Mouse (Mus musculus): ENCODE measurements around the gene Braf. TPM values are rescaled to one million over a fixed set of nuclear protein-coding genes. Genes with fewer than 3 reads are reported as not detected.

Gene Braf
- 33.2 TPM for total RNA-seq (2023)

DNA sequence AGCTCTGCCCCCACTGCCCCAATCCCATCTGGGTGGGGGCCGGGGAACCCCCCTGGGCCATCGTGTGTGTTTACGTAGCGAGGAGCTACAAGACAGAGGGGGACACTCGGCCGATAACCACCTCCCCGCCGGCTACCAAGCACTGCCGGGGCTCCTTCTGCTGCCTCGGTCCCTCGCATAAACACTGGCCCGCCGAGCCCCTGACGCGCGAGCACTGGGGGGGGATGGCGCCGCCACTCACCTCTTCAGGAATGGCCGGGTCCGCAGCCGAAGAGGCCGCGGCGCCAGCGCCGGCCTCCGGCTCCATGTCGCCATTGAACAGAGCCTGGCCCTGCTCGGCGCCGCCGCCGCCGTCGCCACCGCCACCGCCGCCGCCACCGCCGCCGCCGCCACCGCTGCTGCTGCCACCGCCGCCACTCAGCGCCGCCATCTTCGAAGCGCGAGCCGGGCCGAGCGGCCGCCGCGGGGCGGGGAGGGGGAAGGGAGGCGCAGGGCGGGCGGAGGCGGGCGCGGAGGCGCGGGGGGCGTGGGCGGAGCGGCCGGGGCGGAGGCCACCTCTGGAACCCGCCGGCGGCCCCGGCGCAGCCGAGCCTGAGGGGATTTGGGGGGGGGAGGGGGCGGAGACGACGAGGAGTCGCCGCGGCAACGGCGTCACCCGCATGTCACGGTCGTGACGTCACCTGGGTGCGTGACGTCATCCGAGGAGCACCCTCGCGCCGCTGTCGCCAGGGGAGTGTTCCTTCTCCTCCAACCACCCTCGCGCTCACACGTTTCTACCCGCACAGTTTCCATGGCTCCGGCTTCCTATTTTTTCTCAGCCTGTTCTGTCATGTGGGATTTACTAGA, at the start of gene Braf:
Gene Braf (minus strand): TSS at position 598 of the 846 bp plus-strand sequence.

DNA sequence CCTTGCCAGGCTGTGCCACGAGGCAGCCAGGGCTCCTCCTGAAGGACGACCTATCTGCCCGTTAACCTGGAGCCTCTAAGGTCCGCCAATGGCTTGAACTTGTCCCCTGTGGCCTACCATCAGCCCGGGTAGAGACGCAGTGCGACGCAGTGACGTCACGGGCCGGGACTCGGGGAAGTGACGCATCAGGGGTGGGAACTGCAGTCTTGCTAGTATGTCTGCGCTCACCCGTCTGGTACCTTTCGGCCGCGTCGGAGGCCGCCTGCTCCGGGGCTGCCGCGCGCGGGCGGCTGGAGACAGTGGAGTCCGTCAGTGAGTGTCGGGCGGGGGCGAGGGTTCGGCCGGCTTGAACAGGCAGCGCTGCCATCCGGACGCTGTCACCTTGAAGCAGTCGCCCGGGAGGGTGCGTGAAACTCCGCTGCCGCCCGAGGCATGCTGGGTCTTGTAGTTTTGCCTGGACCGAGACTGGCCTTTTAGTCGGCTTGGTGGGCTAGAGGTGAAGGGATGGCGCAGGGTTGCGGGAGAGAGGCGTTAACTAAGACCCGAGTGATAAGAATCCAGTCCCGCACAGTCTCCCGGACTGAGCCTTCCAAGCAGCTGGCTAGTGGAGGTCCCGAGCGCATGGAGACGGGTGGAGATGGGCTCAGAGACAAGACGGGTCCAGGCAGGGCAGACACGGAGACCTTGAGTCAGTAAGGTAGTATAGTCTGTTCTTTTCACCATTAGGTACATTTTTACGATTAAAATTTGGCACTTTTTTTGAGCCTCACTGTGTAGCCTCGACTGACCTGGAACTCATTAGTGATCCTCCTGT, 132.7 kb downstream of the Braf start, which contains the start of gene Ndufb2:
Gene Ndufb2 (plus strand): TSS at position 174 of the 814 bp plus-strand sequence.

DNA sequence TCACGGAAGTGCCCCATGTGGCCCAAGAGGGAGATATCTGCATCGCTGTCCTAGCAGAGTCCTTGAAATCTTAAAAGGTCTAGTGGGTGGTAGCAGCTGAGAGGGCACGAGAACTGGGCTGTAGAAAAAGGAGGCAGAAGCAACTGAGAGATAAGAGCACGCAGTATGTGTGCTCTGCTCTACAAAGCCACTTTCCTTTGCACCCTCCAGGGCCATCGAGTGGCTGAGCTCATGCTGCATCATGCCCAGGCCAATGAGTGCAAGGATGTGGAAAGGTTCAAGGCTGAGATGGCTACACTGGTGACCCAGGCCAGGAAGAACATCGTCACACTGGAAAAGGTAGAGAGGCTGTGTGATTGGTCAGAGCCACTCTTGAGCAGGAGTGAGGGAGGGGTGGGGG, 139.7 kb downstream of the Braf start, which contains the start of gene Gm42420:
Gene Gm42420 (plus strand): TSS at position 237 of the 400 bp plus-strand sequence.

DNA sequence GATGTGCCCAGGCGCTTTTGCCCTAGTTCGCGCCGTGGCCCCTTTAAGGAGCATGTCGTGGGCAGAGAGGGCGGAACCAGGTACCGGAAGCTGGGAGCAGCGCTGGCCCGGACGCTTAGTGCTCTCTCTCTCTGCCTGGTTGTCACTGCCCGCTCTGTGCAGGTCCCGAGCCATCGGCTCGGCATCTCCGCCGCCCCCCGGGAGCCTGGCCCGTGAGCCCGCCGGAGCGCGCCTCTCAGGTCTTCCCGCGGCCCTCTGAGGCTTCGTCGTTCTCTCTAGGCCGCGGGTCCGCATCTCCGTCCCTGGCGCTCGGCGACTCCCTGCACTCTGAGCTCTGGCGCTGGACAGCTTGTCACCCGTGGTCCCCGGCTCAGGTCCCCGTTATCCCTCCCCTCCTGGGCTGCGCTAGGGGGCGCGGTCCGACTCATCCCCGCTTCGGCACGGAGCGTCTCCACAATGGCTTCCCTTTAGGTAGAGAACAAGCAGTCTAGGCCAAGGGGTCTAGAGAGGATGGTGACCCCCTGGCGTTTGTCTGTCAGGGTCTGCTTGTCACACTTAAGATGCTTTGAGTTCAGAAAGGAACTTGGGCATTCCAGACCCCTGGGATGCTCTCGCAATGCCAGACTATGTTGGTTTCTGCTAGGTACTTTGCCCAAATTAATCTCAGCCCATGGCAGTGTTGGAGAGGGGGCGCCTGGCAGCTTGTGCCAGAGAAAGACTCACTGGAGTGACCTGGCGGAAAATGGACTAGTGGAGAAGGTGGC, 151.3 kb downstream of the Braf start, which contains the start of gene Adck2:
Gene Adck2 (plus strand): TSS at position 83 of the 764 bp plus-strand sequence.

DNA sequence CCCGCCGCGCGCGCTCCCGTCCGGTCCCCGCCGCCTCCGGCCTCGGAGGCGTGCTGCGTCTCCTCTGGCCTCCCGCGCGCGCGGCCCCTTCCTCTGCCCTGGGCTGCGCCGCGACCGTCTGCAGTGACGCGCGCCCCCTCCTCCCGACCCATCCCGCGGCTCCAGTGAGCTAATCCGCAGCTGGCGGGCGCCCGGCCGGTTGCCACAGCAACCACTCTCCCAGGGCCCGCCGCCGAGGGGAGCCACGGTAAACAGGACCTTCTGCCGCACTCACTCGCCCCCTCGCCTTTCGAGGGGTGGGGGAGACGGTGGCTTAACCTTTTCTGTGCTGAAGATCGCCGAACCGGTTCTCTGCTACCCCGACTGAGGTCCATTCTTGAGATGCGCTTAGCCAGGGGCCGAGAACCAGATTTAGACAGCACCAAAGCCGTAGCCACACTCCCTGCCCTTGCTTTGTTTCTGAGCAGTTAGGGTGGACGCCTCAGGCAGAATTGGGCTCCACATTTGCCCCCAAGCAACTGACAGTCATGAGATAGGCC, 167.5 kb downstream of the Braf start, which contains the start of gene Dennd2a:
Gene Dennd2a (minus strand): TSS at position 145 of the 539 bp plus-strand sequence.

Other genes starting within 250 kb of the Braf start
- gene Dennd2a, start 167.6 kb downstream of the Braf start, total RNA-seq (2023) = 0.28 TPM
- 40.5 TPM for gene Adck2, start 151.6 kb downstream of the Braf start, total RNA-seq (2023)
- not detected for gene Gm42420, start 139.7 kb downstream of the Braf start, total RNA-seq (2023)
- gene Ndufb2, start 132.9 kb downstream of the Braf start, total RNA-seq (2023) = 40.3 TPM
- gene Mrps33, start 85.5 kb upstream of the Braf start, total RNA-seq (2023) = 32.3 TPM
- gene Tmem178b, start 147.8 kb upstream of the Braf start, total RNA-seq (2023) = not detected

Measured in CD8-positive naive resting alpha-beta T cell, adult 57 days (primary cell).